Mouse (Mus musculus): ENCODE data around the gene Prkcg.
"Not testable (repeated sequence)": the region's sequence is repeated elsewhere in the genome, so short reads cannot be mapped to it uniquely, and the experiment has no call there.

The Prkcg gene

DNA sequence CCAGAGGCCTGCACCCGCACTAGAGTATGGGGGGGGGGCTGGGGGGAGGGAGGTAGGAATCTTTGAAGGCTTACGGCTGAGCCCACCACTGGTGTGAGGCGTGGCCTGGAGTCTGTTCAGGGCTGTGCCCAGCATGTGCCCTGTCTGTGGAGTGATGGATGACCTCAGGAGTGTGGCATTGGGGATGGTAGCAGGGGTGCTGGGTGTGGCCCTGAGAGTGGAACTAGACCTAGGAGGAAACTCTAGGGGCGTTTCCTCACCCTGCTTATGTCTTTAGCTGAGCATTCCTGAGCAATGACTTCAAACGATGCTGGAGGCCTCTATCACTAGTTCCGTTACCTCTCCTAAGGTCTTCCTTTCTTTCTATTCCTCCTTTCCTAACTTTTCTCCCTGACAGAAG is 2.2 kb downstream of the Prkcg start:
- DNase-seq, result peak in 1 of 2 experiments; percentile 41

DNA sequence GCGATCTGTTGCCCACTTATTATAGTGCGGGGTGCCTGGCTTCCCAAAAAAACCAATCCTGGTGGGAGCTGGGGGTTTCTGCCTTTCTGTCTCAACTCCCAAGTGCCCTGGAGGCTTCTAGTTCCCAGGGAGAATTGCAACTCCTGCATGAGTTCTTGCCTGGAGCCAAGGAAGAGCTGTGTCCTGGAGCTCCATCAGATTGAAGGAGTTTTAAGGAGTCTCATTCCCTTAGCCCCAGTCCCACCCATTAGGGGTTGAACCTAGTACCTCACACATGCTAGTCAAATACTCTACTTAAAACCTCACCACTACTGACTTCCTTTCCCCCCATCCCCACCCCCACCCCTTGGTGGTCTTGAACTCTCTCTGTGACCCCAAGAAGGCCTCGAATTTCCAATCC is 2.8 kb downstream of the Prkcg start:
- DNase-seq, result no peak

DNA sequence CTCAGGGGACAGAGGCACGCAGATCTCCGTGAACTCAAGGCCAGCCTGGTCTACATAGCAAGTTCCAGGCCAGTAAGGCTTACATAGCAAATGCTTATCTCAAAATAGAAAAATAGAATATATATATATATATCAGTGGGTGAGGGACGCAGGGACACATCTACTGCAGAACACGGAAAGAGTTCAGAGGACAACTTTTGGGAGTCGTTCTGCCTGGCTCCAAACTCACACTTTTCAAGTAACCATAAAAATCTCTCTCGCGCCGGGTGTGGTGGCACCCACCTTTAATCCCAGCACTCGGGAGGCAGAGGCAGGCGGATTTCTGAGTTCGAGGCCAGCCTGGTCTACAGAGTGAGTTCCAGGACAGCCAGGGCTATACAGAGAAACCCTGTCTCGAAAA is 3.3 kb downstream of the Prkcg start:
- not testable (repeated sequence) for DNase-seq

DNA sequence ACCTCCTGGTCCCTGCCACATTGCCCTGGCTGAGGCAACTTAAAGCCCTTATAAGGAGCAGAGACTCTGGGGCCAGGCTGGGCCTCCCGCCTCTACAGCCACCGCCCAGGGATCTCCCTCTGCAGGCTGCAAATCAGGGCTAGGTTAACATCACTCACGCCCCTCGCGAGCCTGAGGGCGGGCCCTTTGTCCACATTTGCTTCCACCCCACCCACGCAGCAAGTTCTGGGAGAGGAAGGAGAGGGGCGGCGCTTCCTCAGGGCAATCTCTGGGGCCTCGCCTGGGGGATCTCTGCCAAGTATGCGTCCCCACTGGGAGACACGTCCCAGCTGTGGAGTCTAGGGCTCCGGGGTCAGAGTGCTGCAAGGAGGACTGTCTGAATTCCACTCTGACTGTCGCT is 3.8 kb downstream of the Prkcg start:
- peak; percentile 93 to 96 for DNase-seq

DNA sequence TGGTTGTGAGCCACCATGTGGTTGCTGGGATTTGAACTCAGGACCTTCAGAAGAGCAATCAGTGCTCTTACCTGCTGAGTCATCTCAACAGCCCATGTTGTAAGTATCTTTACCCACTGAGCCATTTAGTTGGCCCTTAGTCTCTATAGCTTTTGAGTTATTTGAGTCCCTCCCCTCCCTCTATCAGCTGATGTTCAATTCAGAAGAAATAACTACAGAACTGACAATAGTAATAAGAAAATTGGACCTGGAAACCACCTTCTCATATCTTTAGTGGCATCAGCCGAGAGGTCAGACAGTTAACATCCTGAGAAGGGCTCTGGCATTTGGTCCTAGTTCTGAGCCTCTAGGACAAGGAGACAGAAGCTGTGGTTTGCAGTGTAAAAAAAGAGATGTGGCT is 5.8 kb downstream of the Prkcg start:
- no peak for DNase-seq

DNA sequence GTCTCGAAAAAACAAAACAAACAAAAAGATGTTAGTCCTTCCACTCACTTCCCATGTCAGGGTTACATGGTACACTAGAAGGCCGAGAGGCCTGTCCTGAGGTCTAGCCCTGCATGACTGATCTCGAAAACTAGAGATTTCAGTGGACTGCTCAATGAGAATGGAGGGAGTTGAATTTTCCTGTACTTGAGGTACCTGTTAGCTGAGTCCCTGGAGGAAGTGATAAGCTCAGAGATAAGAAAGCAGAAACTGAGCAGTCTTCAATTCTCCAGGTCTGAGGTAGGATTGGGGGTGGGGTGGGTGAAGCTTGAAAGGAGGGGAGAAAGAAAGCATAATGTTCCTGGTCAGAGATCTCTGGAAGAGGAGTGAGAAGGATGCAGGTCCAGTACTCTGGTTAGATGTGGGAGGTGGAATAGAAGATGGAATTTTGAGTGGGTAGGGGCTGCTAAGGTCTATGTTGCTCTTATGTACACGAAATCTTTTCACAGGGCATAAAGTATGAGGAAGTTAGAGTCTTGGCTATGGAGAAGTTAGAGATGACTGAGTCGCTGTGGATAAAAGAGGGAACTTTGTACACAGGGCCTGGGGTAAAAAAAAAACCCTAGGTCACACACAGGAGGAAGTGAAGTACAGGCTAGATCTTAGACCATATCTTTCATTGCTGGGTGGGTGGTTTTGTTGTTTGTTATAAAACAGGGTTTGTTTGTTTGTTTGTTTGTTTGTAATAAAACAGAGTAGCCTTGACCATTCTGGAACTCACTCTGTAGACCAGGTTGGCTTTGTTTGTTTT is 6.5 kb downstream of the Prkcg start:
- DNase-seq, result no peak

DNA sequence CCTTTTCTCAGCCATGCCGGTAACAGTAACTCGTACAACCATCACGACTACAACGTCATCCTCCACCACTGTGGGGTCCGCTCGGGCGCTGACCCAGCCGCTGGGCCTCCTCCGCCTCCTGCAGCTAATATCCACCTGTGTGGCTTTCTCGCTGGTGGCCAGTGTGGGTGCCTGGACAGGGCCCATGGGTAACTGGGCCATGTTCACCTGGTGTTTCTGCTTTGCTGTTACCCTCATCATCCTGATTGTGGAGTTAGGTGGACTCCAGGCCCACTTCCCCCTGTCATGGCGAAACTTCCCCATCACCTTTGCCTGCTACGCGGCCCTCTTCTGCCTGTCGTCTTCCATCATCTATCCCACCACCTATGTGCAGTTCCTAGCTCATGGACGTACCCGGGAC is 7.7 kb downstream of the Prkcg start:
- no peak for DNase-seq

DNA sequence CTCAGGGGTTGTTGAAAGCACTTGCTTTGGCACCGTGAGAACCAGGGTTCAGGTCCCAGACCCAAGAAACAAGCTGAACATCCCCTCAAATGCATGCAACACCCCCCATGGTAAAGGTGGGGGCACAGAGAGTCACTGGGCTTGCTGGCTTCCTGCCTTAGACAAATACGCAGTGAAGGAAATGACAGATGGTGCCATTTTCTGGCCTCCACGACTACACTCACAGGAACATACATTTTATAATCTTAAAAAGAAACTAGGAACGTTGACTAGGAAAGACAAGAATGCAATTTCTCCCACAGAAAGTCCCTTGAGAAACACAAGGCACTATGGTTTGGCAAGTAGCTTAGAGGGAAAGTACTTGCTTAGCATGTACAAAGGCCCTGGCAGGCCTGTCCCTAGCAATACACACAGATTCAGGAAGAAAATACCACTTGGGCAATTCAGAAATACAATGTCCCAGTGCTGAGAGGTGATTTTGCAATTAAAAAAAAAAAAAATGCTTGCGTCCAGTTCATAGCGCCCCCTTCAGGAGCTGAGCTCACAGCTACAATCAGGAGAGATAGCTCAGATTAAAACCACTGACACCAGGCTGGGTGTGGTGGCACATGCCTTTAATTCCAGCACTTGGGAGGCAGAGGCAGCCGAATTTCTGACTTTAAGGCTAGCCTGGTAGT is 11.1 kb downstream of the Prkcg start:
- DNase-seq, result peak; percentile 32 to 57

DNA sequence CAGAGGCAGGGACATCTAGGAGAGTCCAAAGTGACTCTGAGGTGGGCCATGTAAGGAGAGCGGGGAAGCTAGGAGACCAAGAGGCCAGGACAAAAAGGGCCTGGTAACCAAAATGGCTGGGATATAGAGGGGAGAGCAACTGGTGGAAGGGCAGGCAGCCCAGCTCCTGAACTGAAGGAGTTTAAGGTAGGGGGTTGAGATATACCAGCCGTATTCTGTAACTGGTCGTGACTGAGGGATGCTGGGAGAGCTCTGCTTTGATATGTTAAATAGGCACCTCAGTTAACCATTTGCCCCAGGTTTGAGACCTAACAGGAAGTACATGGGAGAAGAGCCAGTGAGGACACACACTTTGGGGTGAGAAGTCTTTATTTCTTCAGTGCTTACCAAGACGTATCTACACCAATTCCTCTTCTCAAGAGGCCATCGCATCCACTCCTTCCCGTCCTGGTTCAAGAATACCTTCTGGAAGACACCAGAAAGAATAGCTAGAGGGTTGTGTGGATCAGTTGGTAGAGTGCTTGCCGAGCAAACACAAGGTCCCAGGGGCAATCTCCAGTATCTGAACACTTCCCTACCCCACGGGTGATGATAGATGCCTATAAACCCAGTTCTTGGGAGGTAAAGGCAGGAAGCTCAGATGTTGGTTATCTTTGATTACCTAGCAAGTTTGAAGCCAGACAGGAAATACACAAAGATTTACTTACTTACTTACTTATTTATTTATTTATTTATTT is 12.1 kb downstream of the Prkcg start:
- DNase-seq, result no peak

DNA sequence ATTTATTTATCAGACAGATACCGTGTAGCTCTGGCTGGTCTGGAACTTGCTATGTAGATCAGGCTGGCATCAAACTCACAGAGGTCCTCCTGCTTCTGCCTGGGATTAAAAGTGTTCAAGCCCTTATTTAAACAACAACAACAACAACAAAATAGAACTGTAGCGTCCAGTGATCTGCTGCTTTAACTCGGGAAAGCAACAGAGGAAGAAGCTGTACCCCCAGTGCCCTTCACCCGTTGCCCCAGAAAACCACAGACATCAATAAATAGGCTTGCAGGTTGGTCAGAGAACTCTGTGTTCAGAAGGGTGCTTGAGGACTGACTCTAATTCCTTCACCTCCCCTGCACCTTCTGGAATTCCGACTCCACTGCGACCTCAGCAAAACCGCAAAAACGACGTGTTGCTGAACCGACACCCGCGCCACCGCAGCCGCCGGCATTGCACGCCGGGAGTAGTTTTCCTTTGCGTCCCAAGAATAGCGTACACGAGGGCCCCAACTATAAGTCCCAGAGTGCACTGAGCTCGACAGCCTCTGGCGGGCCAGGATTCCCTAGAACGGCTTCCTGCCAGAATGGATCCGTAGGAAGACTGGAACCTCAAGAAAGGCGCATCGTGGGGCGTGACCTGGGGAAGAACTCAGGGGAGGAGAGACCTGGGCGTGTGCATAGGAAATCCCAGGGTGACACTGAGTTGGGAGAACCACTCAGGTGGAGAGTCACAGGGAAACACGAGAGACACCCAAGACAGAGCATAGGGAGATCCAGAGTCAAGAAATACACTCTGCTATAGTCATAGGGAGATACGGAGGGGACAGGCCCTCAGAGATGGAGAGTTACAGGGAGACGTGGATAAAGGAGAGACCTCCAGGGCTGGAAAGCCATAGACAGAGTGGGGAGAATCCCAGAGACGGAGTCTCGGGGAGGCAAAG is 12.9 kb downstream of the Prkcg start:
- DNase-seq, result peak; percentile 67 to 70

DNA sequence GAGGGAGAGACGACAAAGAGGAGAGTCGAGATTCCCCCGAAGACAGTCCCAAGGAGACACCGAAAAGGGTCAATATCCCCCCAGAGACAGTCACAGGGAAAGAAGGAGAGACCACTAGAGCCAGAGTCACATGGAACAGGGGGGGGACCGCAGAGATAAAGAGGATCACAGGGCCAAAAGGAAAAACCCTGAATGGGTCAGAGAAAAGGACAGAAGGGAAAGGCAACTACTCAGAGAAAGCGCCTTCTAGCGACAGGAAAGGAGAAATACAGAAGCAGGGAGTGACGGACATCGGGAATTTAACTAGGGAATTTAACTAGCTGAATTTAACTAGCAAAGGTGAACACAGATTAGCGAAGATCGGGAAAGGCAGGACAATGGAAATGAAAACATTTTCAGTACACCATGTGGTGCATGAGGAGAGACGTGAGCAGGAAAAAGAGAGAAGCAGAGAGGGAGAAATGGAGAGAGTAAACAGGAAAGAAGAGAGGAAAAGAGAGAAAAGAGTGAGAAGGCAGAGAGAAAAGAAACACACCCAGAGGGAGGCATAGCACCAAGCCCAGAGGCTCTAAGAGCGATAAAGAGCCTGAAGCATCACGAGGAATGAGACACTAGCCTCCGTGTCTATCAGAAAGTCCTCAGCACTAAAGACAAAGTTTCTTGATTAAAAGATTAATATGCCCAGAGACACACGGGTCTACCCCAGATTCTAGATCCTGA is 13.7 kb downstream of the Prkcg start:
- peak in 1 of 2 experiments; percentile 33 for DNase-seq

DNA sequence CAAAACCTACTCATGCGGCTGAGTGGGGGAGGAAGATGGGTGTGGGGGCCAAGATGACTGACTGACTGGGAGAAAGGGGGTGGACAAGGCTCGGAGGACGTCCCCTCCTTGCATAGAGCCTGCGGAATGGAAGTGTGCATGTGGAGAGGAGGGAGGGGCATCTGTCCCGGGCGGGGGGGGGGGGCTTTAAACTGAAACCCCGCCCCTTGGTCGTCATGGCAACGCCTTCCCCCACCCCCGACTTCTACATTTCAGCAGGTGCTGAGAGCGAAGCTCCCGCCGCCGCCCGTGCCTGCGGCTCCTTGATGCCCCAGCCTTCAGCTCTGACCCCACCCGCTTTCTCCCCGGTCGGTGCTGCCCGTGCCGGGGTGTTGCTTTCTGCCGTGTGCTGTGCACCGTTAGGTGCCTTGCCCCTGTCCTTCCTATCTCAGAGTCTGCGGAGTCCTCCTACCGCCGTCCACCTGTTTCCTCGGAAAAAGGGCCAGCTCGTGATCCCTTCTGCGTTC is 14.3 kb downstream of the Prkcg start:
- DNase-seq, result peak; percentile 53 to 58

DNA sequence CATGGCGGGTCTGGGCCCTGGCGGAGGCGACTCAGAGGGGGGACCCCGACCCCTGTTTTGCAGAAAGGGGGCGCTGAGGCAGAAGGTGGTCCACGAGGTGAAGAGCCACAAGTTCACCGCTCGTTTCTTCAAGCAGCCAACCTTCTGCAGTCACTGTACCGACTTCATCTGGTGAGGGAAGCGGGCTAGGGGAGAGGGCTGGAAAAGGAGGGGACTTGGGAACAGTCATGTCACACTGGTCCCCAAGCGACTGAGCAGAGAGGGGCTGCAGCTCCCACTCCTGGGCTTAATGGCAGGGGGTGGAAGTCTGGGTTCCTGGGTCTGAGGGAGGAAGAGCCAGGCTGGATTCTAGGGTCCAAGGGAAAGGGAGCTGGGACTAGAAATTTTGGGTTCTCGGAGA is 14.8 kb downstream of the Prkcg start:
- DNase-seq, result no peak

DNA sequence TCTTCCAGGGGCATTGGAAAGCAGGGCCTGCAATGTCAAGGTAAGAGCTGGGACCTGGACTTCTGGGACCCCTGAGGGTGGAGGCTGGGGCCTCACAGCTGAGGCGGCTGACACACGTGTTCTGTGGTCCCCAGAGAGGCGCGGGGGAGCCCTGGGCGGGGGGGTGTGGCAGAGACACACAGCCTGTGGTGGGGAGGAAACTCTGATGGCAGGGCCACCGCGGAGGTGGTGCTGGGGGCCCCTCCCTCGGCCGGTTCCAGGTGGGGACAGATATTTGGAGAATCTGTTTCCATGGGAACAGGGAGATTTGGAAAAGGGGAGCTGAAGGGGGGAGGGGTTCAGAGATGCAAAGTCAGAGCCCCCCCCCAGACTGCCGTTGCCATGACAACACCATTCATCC is 15.3 kb downstream of the Prkcg start:
- DNase-seq, result no peak

DNA sequence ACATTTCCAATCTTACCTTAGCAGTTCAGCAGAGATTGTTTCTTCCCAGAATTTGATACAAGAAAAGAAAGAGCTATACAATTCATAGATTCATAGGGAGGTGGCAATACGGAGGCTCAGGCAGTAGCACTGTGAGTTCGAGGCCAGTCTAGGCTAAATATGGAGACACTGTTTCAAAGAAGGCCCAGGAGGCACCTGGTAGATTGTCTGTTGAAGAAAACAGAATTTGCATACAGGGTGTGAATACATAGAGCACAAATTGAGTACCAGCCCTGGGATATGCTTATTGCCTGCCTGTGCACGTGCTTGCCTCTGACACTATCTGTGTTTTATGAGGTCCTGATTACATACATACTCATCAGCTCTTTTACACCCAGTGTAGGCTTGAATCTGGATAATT is 17.4 kb downstream of the Prkcg start:
- no peak for DNase-seq

DNA sequence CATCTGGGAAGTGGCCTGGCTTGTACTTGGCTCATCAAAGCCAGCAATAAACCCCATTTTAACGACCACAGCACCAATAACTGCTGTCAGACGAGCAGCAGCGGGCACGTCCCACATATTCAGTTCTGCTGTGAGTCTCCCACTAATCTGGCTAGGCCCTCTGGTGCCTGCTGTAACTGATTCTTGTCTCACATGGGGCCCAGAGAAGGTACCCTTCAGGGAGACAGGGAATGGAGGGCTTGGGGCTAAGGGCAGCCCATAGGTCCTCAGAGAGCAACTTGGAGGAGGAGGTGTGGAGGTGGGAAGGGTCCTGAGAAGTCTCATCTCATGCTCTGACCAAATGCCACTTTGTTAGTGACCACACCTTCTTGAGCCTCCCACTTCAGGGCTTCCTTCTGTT is 19.7 kb downstream of the Prkcg start:
- DNase-seq, result no peak

DNA sequence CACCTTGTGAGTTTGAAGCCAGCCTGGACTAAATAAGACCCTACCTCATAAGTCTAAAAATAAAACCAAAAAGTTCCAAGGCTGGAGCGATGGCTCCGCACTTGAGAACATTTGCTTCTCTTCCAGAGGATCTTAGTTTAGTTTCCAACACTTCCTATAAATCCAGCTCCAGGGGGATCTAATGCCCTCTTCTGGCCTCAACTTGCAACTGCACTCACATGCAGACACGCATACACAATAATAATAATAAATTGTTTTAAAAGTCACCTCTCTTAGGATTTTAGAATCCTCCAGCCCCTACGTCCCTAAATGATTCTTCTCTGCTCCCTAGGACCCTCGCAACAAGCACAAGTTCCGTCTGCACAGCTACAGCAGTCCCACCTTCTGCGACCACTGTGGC is 21.3 kb downstream of the Prkcg start:
- DNase-seq, result no peak

DNA sequence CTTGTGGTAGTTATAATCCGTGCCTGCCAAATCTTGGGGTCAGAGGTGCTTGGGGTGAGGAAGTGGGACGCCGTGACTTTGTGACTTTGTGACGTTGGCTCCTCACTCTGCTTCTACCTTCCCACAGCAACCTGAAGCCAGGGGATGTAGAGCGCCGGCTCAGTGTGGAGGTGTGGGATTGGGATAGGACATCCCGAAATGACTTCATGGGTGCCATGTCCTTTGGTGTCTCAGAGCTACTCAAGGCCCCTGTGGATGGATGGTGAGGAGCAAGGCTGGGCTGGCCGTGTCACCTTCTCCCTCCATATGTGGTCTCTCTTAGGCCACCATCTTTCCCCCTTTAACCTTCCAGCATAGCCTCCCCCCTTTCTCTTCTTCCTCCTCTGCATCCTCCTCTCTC is 24.6 kb downstream of the Prkcg start:
- DNase-seq, result no peak

DNA sequence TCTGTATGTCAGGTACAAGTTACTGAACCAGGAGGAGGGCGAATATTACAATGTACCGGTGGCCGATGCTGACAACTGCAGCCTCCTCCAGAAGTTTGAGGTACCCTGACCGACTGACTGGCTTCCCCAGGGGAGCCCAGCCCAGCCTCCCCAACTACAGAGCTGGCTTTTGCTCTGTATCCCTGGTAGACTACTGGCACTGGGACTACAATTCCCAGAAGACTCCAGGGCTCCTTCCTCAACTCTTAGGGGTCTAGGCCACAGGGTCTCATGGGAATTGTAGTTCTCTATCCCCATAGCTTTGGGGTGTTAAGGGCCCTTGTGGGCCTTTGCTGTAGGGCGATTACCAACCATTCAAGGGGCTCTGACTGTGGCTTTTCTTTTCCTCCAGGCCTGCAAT is 25.1 kb downstream of the Prkcg start:
- DNase-seq, result no peak

DNA sequence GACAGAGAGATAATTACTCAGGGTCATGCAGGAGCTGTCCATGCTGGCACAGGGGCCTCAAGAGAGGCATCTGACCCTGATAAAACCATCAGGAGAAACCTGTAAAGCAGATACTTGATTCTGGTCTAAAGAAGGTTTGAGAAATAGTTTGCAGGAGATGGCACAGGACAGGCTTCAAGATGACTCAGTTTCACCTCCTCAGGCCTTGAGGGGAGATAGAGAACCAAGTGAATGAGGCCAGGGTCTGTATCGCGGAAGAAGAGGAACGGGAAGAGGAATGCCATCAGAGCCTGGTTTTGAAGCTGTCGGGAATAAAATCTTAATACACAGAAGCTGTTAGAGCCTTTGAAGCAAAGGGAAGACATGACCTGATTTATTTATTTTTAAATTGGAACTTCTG is 28.7 kb downstream of the Prkcg start:
- no peak for DNase-seq

DNA sequence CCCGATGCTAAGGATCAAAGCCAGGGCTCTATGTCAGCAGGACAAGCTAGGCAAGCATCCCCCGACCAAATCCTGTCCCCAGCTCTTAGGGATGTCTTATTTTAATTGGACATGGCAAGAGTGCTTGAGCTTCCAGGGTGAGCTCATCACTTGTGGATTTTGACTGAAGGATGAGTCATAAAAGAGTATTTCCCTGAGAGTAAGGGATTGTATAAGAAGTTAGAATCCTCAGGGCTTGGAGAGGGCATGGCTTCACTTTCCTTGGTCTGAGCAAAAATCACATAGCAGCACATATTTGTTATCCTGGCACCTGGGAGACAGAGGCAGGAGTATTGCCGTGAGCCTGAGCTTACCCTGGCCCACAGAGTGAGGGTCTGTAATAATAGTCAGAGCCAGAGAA is 31.9 kb downstream of the Prkcg start:
- DNase-seq, result no peak

DNA sequence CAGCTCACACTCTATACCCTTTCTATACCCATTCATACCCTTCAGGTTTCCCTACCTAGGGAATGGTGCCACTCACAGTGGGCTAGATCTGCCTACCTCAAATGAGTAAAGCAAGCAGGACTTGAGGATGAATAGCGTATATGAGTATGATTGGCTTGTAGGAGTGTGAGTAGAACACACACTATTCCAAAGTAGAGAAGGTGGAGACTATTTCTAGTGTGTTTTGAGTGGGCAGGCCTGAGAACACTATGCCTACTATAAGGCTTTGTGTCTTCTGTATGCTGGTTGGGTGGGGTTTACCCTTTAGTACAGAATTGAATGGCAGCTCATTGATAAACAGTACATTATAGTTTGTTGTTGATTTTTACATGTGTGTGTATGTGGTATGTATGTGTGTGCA is 34.8 kb downstream of the Prkcg start:
- DNase-seq, result no peak

All from kidney, postnatal 4 days (tissue).